Mouse (Mus musculus): Measurements from ENCODE around the gene Zdhhc12.

GRCm38 (mm10) chr2:30136458-30136857 lies 43.0 kb upstream of the Zdhhc12 start:
- TF ChIP-seq USF1 (IDR thresholded peaks at IDR 0.05; ENCODE audit: low read depth) = no peak
- no peak for TF ChIP-seq MYOG (IDR thresholded peaks at IDR 0.05; ENCODE audit: control insufficient read depth, extremely low read depth, insufficient read length)
- TF ChIP-seq CTCF (IDR thresholded peaks at IDR 0.05; ENCODE audit: control insufficient read depth, insufficient read depth, insufficient read length) = no peak
